Mouse (Mus musculus) heart, postnatal 0 days (tissue): ENCODE data around the gene Atp2b4. TPM values are rescaled to one million over a fixed set of nuclear protein-coding genes. Genes with fewer than 3 reads are reported as not detected.

Experiments used
- ATAC-seq: fragments of 200-750 bp; cut with Nextera tagmentation; 2 replicates; pipeline ENCODE4 v1.8.0; 2017; ENCODE audit warnings: low read depth, moderate number of reproducible peaks, moderate library complexity; ENCODE audit not compliant: insufficient read depth
- DNase-seq: peaks from one replicate; pipeline ENCODE4 v3.0.0-alpha.2; 2016; ENCODE audit warnings: low spot score
- H3K27ac ChIP-seq: fragments of 300-500 bp; sonication (generic); 2 replicates; pipeline ENCODE4 v1.5.1; 2014; ENCODE audit warnings: low read depth, mild to moderate bottlenecking
- H3K27me3 ChIP-seq: fragments of 300-500 bp; sonication (generic); 2 replicates; pipeline ENCODE4 v1.6.1; 2014; ENCODE audit warnings: low read length, mixed read lengths; ENCODE audit not compliant: control insufficient read depth, insufficient read depth
- H3K36me3 ChIP-seq: fragments of 300-500 bp; sonication (generic); replicated peaks from 2 replicates; pipeline ENCODE4 v1.6.1; 2014; ENCODE audit warnings: low read length, mixed read lengths; ENCODE audit not compliant: control insufficient read depth, insufficient read depth
- H3K4me1 ChIP-seq: fragments of 300-500 bp; sonication (generic); 2 replicates; pipeline ENCODE4 v1.6.1; 2014; ENCODE audit warnings: antibody characterized with exemption; ENCODE audit not compliant: control insufficient read depth, insufficient read depth
- H3K4me2 ChIP-seq: fragments of 300-500 bp; sonication (generic); 2 replicates; pipeline ENCODE4 v1.6.1; 2014; ENCODE audit warnings: low read depth, mild to moderate bottlenecking, low read length, moderate library complexity
- H3K4me3 ChIP-seq: fragments of 300-500 bp; sonication (generic); 2 replicates; pipeline ENCODE4 v1.5.1; 2014; ENCODE audit warnings: low read depth, low read length
- H3K9ac ChIP-seq: fragments of 300-500 bp; sonication (generic); replicated peaks from 2 replicates; pipeline ENCODE4 v1.6.1; 2014; ENCODE audit warnings: low read depth, low read length, mixed read lengths
- H3K9me3 ChIP-seq: fragments of 300-500 bp; sonication (generic); replicated peaks from 2 replicates; pipeline ENCODE4 v1.6.1; 2016; ENCODE audit warnings: low read length; ENCODE audit not compliant: control insufficient read depth
- CTCF ChIP-seq: IDR thresholded peaks from 2 replicates; pipeline ENCODE4 v1.5.1; 2016; ENCODE audit warnings: antibody characterized with exemption, control low read depth, low read depth
- EP300 ChIP-seq: IDR thresholded peaks from 2 replicates; pipeline ENCODE4 v1.6.1; 2016; ENCODE audit warnings: antibody characterized with exemption, low read depth
- WGBS: fragments of 180-500 bp; shearing (Covaris S2); extraction: QIAGEN DNeasy Blood & Tissue Kit; methylation state at CpG from one replicate; pipeline ENCODE4 v1.1.7; 2014; 5-methylcytosine and 5-hydroxymethylcytosine counted together
- polyA plus RNA-seq: library from polyadenylated mRNA; unstranded; fragments of >200 nt; fragmentation: Nextera tagmentation; extraction: Ambion mirVana; gene quantifications from 2 replicates; pipeline ENCODE4 v1.2.1, GENCODE M21; 2015
- total RNA-seq: library from RNA; depleted of rRNA; stranded (reverse); fragments of >200 nt; gene quantifications from 2 replicates; pipeline ENCODE4 v1.2.3, GENCODE M21; 2014; ENCODE audit warnings: low replicate concordance

The Atp2b4 gene
- total and polyA plus RNA-seq, 2 experiments from 2014 or later = 5.0 to 34.5 TPM

DNA sequence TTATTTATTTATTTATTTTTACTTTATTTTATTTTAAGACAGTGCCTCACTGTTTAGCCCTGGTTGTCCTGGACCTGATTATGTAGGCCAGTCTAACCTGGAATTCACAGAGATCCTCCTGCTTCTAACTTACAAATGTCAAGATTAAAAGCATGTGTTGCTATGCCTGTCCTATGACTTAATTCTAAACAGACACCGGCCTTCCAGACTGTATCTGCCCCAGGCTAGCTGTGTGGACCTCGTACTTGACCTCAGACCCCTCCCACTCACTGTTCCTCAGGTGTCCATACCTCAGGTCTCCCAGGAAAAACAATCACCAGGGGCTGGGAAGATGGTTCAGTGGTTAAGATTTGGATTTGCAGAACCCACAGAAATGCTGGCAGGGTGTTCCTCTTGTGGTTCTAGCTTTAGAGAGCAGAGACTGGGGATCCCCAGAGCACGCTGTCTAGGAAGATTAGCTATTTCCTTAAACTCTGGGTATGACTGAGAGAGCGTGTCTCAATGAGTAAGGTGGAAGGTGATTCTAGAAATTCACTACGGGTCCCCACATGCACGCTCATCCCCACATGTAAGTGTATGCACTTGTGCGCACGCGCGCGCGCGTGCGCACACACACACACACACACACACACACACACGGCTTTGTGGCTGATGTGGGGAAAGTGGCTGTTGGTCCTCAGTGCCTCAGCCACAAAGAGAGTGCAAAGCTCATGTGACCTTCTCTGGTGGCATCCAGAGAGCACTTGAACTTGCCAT lies 40.5 kb upstream of the Atp2b4 start:
- Histone ChIP-seq H3K36me3 (no peaks in the 10 kb centered on the region), H3K4me3 (no peak overlapping the region), H3K4me1 (no peaks in the 10 kb centered on the region), H3K27me3 (0 out of 2 replicates have a peak, but pooled peaks cover 3% of the 10 kb centered on the region), H3K27ac (no peak overlapping the region), H3K9ac (no peak overlapping the region), H3K4me2 (no peak overlapping the region), H3K9me3 (no peaks in the 10 kb centered on the region)
- no peak for ATAC-seq
- WGBS = 87% methylated on average over 15 of the region's 15 CpGs
- no peak for TF ChIP-seq EP300
- no peak for TF ChIP-seq CTCF
- no peak for DNase-seq

GRCm38 (mm10) chr1:133840530-133840929 lies 39.7 kb upstream of the Atp2b4 start:
- WGBS = 73% methylated on average over 12 of the region's 12 CpGs
- TF ChIP-seq CTCF (no peak), EP300 (no peak)

DNA sequence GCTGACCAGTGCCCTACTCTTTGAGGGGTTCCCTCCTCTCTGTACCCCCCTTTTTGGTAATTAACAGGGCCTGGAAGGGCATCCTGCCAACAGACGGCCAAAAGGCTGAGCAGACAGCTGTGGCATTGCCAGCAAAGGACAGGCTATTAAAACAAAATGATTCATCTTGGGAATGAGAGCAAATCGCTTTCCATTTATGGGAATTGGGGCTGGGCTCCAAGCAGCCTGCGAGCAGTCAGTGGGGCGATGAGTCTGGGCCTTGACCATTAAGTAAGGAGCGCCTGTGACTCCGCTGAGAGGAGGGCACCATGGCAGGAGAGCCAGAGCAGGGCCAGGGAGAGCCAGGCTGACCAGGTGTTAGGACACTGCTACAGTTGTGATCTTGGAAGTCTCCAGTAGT lies 33.5 kb upstream of the Atp2b4 start:
- no peaks in the 10 kb centered on the region for H3K36me3 ChIP-seq
- no peak for ATAC-seq
- no peak overlapping the region for H3K4me2 ChIP-seq
- no peak overlapping the region for H3K4me3 ChIP-seq
- TF ChIP-seq CTCF (no peak), EP300 (no peak)
- H3K4me1 ChIP-seq = no peaks in the 10 kb centered on the region
- H3K27me3 ChIP-seq = no peaks in the 10 kb centered on the region
- DNase-seq = no peak
- 0 out of 2 replicates have a peak overlapping the region, but pooled peaks have one; percentile 24 for H3K27ac ChIP-seq
- H3K9ac ChIP-seq = no peak overlapping the region
- 70% methylated on average over 6 of the region's 6 CpGs for WGBS
- H3K9me3 ChIP-seq = no peaks in the 10 kb centered on the region

More at GRCm38 (mm10) chr1:133840530-133840929, 39.7 kb upstream of the Atp2b4 start:
- Histone ChIP-seq H3K36me3 (no peaks in the 10 kb centered on the region), H3K4me1 (no peaks in the 10 kb centered on the region), H3K4me3 (no peak overlapping the region), H3K9ac (no peak overlapping the region), H3K9me3 (no peaks in the 10 kb centered on the region), H3K27ac (no peak overlapping the region), H3K27me3 (0 out of 2 replicates have a peak, but pooled peaks cover 3% of the 10 kb centered on the region), H3K4me2 (no peak overlapping the region)
- ATAC-seq (no peak), DNase-seq (no peak)

GRCm38 (mm10) chr1:133832781-133833180 lies 31.9 kb upstream of the Atp2b4 start:
- Histone ChIP-seq H3K4me3 (no peak overlapping the region), H3K36me3 (no peaks in the 10 kb centered on the region), H3K9me3 (no peaks in the 10 kb centered on the region), H3K4me2 (no peak overlapping the region), H3K27ac (no peak overlapping the region), H3K9ac (no peak overlapping the region), H3K27me3 (no peaks in the 10 kb centered on the region), H3K4me1 (no peaks in the 10 kb centered on the region)
- ATAC-seq (no peak), DNase-seq (no peak)
- no peak for TF ChIP-seq EP300
- TF ChIP-seq CTCF = no peak
- 59% methylated on average over 5 of the region's 5 CpGs for whole genome bisulfite sequencing

GRCm38 (mm10) chr1:133826193-133826592 lies 25.4 kb upstream of the Atp2b4 start:
- Histone ChIP-seq H3K27ac (no peak overlapping the region), H3K4me3 (no peak overlapping the region), H3K9me3 (no peaks in the 10 kb centered on the region), H3K4me1 (no peaks in the 10 kb centered on the region; the same call in 1 of the 2 replicates), H3K9ac (no peak overlapping the region), H3K4me2 (no peak overlapping the region), H3K27me3 (no peaks in the 10 kb centered on the region), H3K36me3 (no peaks in the 10 kb centered on the region)
- TF ChIP-seq EP300 = no peak
- TF ChIP-seq CTCF = no peak
- 65% methylated on average over 7 of the region's 7 CpGs for WGBS
- DNase-seq (no peak), ATAC-seq (no peak)
